Mouse (Mus musculus) embryonic fibroblast, embryonic 13.5 days (primary cell): ENCODE measurements around the gene Plxdc2. TPM values are rescaled to one million over a fixed set of nuclear protein-coding genes. Genes with fewer than 3 reads are reported as not detected.
"Not testable (repeated sequence)": the region's sequence is repeated elsewhere in the genome, so short reads cannot be mapped to it uniquely, and the experiment has no call there.

Experiments used
- H3K27ac ChIP-seq: 2 replicates; pipeline ENCODE4 v1.5.1; 2012; ENCODE audit warnings: low read length, control low read depth, inconsistent platforms; ENCODE audit not compliant: insufficient read depth
- H3K4me1 ChIP-seq: 2 replicates; pipeline ENCODE4 v1.6.1; 2011; ENCODE audit warnings: low read length; ENCODE audit not compliant: control insufficient read depth, insufficient read depth
- H3K4me3 ChIP-seq: 2 replicates; pipeline ENCODE4 v1.5.1; 2011; ENCODE audit warnings: mild to moderate bottlenecking, control low read depth, low read length; ENCODE audit not compliant: insufficient read depth
- CTCF ChIP-seq: IDR thresholded peaks from 2 replicates; pipeline ENCODE4 v1.5.1; 2011; ENCODE audit warnings: mild to moderate bottlenecking, control low read depth, low read length, moderate library complexity, borderline replicate concordance; ENCODE audit not compliant: insufficient read depth
- POLR2A ChIP-seq: IDR thresholded peaks from 2 replicates; pipeline ENCODE4 v1.6.1; 2011; ENCODE audit warnings: low read depth, mild to moderate bottlenecking, control low read depth, low read length, moderate library complexity
- polyA plus RNA-seq: library from polyadenylated mRNA; stranded (reverse); fragments of >200 nt; gene quantifications from 2 replicates; pipeline ENCODE4 v1.2.4, GENCODE M21; 2011; ENCODE audit warnings: low read depth; ENCODE audit not compliant: missing spikeins, insufficient read length

The Plxdc2 gene
- polyA plus RNA-seq, 1 experiment: 121 TPM

DNA sequence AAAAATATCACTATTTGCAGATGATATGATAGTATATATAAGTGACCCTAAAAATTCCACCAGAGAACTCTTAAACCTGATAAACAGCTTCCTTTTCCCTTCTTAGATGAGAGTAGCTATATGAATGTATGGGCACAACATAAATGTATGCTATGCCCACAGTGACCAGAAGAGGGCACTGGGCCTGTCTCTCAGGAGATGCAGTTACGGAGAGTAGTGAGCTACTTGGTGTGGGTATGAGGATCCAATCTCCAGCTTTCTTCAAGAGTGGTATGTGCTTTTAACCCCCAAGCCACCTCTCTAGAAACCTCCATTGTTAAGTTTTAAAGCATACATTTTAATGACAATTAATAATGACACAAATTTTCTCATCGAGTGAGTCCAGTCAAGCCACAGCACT is 350.1 kb downstream of the Plxdc2 start:
- no peak overlapping the region for H3K27ac ChIP-seq
- no peaks in the 10 kb centered on the region for H3K4me1 ChIP-seq
- TF ChIP-seq POLR2A (no peak), CTCF (no peak)
- H3K4me3 ChIP-seq: no peak overlapping the region

DNA sequence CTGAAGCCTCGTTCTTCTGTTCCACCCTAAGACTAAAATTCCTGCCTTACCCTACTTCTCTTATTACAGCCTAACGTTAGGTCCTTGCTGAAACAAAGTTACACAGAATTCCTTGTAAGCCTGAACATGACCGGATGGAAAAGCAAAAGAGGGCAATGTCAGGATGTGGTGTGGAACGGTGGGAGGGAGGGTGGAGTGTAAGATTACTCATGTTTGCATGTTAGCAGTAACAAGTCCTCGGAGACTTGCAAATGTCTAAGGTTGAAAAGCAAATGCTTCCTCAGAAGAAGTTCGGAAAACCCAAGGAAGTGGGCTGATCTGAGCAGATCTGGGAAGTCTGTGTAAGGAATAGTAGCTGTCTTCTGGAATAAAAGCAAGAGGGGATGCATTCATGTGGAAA is 353.8 kb downstream of the Plxdc2 start:
- Histone ChIP-seq H3K4me3 (no peak overlapping the region), H3K4me1 (no peaks in the 10 kb centered on the region), H3K27ac (peak overlapping the region; percentile 58)
- TF ChIP-seq CTCF: no peak
- TF ChIP-seq POLR2A: no peak

DNA sequence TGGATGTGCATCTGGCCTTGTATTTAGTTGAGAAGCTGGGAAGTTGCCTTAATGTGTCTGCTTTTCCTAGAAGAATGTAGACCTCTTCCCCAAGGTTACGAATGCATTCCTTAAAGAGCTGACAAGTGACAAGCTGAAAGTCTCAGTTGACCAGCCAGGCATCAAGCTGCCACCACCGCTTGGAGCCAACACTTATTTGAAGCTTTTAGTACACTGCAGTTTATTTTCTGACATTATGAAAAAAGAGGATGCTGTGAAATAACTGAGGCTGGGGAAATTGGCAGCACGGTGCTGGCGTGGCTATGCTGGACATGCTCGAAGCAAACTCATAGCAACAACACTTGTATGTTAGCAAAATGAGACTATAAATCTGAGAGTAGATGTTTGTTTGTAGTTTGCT is 374.9 kb downstream of the Plxdc2 start:
- TF ChIP-seq CTCF: no peak
- TF ChIP-seq POLR2A: no peak
- no peak overlapping the region for H3K4me3 ChIP-seq
- no peak overlapping the region for H3K27ac ChIP-seq
- H3K4me1 ChIP-seq: no peaks in the 10 kb centered on the region

DNA sequence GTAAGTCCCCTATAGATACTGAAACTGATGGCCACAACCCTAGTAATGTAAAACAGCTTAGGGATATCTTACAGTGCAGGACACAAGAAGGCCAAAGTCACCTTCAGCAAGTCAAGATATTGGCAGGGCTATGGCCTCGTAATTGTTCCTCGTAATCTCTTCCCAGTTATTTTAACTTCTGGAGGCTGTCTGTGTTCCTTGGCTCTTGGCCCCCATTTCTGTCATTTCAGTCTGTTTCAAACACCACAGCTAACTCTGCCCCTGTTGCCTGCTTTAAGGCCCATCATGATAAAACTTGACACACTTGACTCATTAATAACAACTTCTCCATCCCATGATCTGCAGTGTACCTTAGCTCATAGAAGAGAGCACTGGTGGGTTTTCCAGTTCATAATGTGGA is 378.3 kb downstream of the Plxdc2 start:
- no peaks in the 10 kb centered on the region; the same call in 1 of the 2 replicates for H3K4me1 ChIP-seq
- no peak overlapping the region for H3K4me3 ChIP-seq
- no peak overlapping the region for H3K27ac ChIP-seq
- TF ChIP-seq CTCF (no peak), POLR2A (no peak)

DNA sequence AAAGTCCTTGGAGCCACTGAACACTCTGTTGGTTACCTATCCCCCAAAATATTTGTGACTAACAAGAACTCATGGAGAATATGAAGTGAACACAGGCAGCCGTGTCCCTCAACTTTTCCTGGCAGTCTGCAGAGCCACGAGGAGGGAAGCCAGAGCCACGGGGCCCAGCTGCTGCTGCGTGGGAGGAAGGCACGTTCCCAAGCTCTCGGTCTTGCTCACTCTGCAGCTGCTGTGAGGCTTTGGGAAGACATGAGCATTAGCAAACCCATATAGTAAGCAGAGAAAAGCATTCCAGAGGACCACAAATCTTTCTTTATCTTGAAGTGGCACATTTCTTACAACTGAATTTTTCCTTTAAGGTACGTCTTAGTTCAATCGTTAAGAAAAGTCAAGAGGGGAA is 382.1 kb downstream of the Plxdc2 start:
- H3K27ac ChIP-seq: 0 out of 2 replicates have a peak overlapping the region, but pooled peaks have one; percentile 8
- H3K4me1 ChIP-seq: no peaks in the 10 kb centered on the region; the same call in 1 of the 2 replicates
- no peak for TF ChIP-seq POLR2A
- H3K4me3 ChIP-seq: no peak overlapping the region

DNA sequence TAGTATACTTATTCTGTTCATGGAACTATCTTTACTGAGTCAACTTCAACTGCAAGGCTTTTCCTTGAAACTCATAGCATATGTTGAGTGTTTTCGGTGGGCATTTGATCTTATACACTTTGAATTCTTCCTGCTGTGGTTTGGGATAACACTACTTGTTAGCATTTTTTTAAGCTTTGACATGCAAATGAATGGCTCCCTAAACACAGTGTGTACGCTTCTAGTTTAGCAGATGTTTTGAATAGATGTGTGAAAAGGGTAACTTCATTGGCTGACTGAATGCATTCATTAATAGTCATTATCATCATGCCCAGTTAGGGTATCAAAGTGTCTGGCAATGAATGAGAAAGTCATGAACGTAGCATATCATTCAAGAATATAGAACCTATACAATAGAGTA is 385.7 kb downstream of the Plxdc2 start:
- H3K4me3 ChIP-seq: no peak overlapping the region
- H3K27ac ChIP-seq: no peak overlapping the region
- TF ChIP-seq POLR2A (no peak), CTCF (no peak)
- H3K4me1 ChIP-seq: no peaks in the 10 kb centered on the region; the same call in 1 of the 2 replicates

DNA sequence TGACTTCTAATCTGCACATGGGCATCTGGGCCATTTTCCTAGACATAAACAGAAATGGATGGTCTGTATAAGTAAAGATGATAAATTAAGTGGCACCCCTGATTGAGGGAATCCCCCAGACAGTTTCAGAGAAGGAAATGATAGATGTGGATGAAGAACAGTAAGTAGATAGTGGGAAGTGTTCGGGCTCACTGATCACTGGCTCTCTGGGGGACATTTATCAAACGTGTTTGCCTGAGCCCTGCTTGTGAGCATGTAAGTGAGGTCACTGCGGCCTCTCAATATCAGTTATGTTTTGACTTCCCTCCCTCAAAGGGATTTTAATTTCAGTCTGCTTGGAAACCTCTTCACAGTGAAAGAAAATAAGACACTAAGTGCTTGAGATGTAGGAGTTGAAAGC is 387.5 kb downstream of the Plxdc2 start:
- Histone ChIP-seq H3K27ac (no peak overlapping the region), H3K4me3 (no peak overlapping the region), H3K4me1 (no peaks in the 10 kb centered on the region; the same call in 1 of the 2 replicates)
- TF ChIP-seq POLR2A (no peak), CTCF (no peak)

DNA sequence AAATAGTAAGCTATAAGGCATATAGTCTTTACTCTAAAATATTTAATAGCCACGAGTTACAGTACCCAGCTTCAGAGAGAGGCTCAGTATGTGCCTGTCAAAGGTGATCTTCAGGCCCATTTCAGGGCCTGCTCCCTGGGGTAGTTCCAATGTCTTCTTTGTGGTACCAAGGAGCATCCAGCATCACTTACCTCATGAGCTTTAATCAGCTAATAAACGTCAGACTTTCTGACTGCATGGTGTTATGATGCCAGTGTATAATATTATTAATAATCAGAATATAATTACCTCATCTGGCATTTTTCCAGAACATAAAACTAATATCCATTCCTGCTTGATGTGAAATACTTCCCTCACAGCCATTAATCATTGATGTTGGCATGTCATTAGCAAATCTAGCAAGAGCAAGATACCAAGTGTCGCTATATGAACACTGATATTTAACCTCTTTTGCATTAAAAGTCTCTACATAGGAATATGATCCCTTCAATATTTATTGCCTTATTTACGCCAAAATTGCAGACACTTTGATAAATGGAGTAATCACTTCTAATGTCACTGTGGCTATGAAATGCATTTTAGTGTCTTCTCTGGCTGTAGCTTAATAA is 393.3 kb downstream of the Plxdc2 start:
- H3K4me3 ChIP-seq: no peak overlapping the region
- TF ChIP-seq POLR2A (no peak), CTCF (no peak)
- H3K4me1 ChIP-seq: no peaks in the 10 kb centered on the region
- no peak overlapping the region for H3K27ac ChIP-seq

DNA sequence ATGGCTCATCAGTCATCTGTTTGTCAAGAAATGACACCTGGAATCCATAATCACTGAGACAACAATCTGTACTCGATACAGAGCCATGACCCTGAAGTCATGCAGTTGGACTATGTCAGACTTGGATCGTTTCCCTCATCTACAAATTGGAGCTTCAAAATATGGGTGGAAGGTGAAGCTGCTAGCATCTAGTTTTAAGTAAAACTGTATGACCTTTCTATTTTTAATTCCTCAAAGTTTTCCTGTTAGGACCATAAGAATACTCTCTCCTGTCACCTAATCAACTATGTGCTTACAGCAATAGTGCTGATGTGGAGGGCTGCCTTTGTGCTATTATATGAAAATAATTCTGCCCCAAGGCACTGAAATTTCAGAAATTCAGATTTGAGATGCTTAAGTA is 401.1 kb downstream of the Plxdc2 start:
- Histone ChIP-seq H3K4me1 (no peaks in the 10 kb centered on the region; the same call in 1 of the 2 replicates), H3K27ac (no peak overlapping the region), H3K4me3 (no peak overlapping the region)
- TF ChIP-seq CTCF (no peak), POLR2A (no peak)

DNA sequence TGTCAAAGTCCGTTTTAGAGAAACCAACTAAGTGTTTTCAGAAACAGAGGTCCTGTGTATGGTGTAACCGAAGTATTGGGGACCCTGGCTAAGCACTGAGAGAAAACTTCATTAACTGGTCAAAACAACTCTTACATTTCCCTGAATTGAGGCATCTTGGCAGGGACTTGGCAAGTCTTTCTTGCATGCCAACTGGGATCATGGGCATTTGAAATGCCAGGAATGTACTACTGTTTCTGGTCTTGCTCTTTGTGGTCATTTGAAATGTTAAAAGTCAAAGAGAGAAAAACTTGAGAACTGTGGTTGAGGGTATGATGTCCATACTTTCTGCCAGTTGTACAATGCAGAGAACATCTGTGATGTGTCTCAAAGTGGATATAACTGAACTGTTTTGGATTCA is 403.7 kb downstream of the Plxdc2 start:
- TF ChIP-seq CTCF (no peak), POLR2A (no peak)
- Histone ChIP-seq H3K27ac (no peak overlapping the region), H3K4me3 (no peak overlapping the region)

DNA sequence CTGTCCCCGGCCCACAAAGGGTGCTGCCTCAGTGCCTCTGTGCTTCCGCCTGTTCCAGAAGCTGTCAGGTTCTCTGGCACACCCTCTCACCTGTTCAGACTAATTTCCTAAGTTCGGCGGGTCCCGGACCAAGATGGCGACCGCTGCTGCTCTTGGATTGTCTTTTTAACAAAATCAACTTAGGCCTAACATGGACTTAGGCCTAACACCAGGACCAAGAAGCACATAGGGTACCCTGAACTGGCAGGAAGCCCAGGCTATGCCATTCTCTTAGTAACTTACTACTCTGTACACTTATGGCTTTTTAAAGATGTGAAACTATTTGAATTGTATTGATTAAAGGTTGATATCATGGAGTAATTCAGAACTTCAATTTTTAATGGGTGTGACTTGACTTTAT is 413.0 kb downstream of the Plxdc2 start:
- not testable (repeated sequence) for H3K27ac ChIP-seq, H3K4me3 ChIP-seq, H3K4me1 ChIP-seq

More for the DNA sequence above, 403.7 kb downstream of the Plxdc2 start:
- H3K4me1 ChIP-seq: no peaks in the 10 kb centered on the region; the same call in 1 of the 2 replicates
